Mouse (Mus musculus) thymus, adult 2 months (tissue): ENCODE measurements around the gene Atpif1.

Experiments used
- CTCF ChIP-seq: fragments of 200-500 bp; IDR thresholded peaks from 2 replicates; pipeline ENCODE4 v1.5.1; 2012; ENCODE audit warnings: mild to moderate bottlenecking, control low read depth, low read length, moderate library complexity, borderline replicate concordance; ENCODE audit not compliant: control insufficient read depth, poor library complexity, insufficient read depth; ENCODE audit errors: extremely low read depth
- POLR2A ChIP-seq: fragments of 200-500 bp; IDR thresholded peaks from 2 replicates; pipeline ENCODE4 v1.6.1; 2012; ENCODE audit warnings: mild to moderate bottlenecking, low read length, control low read depth, moderate library complexity; ENCODE audit not compliant: control insufficient read depth, poor library complexity, insufficient read depth; ENCODE audit errors: extremely low read depth

- TF ChIP-seq CTCF, result no peak
- no peak for TF ChIP-seq POLR2A
Measured at GRCm38 (mm10) chr4:132571190-132571589, 37.7 kb upstream of the Atpif1 start.
